Mouse (Mus musculus) urinary bladder, postnatal 25 days (tissue): Measurements from ENCODE around the gene Bcat1.
"Not testable (repeated sequence)": the region's sequence is repeated elsewhere in the genome, so short reads cannot be mapped to it uniquely, and the experiment has no call there.

Source experiments
- DNase-seq: peaks from one replicate; pipeline ENCODE4 v3.0.0; 2022; ENCODE audit warnings: low spot score

The Bcat1 gene

GRCm38 (mm10) chr6:145093038-145093622 is 17.1 kb upstream of the Bcat1 start:
- DNase-seq, result not testable (repeated sequence)

DNA sequence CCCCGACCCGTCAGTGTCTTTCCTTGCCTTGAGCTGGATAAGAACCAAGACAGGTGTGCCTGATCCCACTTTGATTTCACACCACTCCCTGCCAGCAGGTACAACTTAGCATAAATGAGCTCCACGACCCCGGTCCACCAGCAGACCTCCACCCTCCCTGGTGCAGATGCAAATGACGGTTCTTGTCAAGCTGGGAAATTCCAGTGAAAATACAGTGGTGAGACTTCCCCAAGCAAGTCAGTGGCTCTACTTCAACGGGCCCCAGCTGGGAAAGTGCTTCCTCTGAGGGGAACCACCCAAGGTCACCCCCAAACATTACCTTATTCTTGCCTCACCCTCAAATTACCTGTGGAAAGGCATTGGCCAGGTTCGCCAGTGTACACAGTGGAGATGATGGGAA is 16.0 kb upstream of the Bcat1 start:
- DNase-seq, result no peak

GRCm38 (mm10) chr6:145090928-145091327 is 14.9 kb upstream of the Bcat1 start:
- no peak for DNase-seq

DNA sequence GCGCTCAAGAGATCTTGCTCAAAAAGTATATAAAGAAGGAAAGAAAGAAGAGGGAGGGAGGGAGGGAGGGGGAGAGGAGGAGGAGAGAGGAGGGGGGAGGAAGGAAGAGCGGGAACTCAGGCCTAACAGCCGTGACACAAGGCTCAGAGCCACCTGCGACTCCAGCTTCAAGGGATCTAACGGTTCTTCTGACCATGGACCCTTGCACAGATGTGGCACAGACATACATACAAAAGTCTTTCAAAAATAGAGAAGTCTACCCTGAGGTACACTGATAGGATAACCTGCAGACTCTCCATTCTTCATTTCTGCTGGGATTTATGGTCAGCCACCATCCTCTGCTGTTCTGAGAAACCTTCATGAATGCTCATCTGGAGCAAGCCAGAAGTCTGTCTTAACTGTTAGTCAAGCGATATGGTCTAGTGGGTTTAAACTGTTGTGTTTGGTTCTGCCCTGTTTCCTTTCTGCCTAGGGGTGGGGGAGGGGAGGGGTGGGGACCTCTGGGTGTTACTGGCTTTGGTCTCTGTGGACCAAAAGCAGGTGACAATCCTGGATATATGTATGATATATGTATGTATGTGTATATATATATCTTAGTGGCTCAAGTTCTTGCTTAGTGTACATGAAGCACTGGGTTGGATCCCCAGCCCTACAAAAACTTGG is 14.3 kb upstream of the Bcat1 start:
- no peak for DNase-seq

DNA sequence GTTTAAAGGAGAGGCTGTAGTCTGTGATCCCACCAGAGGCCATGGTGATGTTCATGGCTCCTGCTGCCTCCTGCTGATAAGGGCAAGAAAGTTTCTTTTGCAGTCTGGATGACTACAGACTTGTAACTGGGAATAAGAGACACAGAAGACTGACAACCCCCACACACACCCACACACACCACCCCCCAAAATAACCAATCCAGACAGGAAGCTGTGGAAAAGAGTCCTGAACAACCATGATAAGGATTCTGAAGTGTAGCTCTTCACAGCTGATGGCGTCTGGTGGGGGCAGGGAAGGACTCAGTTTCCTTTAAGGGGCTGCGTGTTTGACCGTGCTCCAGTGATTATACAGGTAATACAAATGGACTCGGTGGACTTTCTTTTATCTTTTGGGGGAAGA is 13.4 kb upstream of the Bcat1 start:
- DNase-seq, result no peak

GRCm38 (mm10) chr6:145088451-145089113 is 12.6 kb upstream of the Bcat1 start:
- no peak for DNase-seq

GRCm38 (mm10) chr6:145084343-145085117 is 8.5 kb upstream of the Bcat1 start:
- DNase-seq, result no peak

- no peak for DNase-seq
These were observed 5.7 kb upstream of the Bcat1 start for GRCm38 (mm10) chr6:145081721-145082120.

DNA sequence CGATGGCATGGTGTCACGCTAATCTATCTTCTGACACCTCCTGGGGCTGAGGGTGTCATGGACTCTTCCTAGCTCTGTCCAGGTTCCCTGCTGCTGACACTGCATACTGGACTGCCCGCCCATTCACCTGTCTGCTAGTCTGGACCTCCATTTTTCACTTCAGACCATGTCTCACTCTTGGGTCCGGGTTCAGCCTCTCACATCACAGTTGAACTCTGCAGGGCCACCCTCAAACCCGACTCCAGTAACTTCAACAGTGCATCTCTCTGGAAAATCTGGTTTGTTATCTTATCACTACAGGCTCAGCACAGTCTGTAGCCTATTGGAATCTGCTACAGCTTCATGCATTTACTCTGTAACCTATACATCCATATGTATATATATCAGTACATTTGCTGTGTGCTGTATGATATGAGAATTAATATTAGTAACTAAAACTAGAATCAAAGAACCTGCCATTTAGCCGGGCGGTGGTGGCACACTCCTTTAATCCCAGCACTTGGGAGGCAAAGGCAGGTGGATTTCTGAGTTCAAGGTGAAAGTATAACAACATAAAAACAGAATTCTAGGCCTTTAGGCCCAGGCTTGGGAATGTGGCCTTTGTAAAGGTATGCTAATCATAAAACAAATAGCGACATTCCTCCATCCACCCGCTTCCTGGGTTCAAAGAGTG is 3.2 kb upstream of the Bcat1 start:
- DNase-seq, result no peak

DNA sequence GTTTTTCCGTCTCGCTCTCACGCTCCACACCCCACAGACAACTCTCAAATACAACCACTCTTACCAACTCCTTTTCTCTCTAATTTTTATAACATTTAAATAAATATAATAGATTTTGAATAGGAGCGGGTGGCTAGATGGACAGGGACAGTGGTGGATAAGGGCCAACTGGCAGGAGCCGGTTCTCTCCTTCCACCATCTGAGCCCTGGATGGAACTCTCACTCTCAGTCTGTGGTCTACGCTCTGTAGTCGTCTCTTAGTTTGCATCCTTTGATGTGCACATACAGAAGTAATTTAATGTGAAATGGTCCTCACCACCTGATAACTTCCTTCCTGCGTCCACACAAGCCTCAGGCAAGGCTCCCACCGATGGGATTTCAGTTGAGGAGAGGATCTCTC is 302 bp upstream of the Bcat1 start:
- no peak for DNase-seq

- no peak for DNase-seq
These were observed 866 bp downstream of the Bcat1 start for GRCm38 (mm10) chr6:145075088-145075547.

DNA sequence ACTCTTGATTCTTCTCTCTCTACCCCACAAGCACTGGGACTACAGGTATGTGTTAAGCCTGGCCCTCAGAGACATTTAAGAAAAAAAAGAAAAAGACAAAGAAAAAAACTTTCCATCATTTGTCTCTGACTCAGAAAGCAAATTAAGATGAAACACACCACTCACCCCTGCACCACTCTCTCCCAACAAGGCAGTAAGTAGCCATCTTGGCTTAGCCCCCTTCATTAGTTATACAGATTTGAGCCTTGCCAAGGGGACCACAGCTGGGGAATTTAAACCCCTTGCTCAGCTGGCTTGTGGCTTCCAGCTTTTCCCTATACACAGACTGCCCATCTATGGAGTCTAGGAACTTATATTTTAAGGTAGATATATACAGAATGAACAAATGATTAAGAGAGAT is 1.5 kb downstream of the Bcat1 start:
- no peak for DNase-seq

GRCm38 (mm10) chr6:145069921-145070320 is 6.1 kb downstream of the Bcat1 start:
- no peak for DNase-seq

DNA sequence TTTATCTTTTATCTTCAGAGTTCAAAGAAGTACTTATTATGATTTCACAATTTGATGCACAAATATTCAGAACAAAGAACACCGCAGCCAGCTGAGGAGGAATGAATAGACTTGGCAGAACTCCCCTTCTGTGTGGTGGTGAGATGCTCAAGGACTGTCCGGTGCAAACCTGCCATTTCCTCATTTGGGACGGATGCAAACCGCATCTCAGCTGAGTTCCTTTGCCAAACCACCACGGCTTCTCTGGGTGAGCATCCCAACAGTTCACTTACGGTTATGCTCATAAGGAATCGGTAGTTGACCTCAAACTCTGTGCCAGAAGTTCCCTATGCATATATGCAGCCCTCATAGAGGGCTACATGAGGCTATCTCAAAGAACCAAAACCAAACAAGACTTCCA is 6.6 kb downstream of the Bcat1 start:
- no peak for DNase-seq

DNA sequence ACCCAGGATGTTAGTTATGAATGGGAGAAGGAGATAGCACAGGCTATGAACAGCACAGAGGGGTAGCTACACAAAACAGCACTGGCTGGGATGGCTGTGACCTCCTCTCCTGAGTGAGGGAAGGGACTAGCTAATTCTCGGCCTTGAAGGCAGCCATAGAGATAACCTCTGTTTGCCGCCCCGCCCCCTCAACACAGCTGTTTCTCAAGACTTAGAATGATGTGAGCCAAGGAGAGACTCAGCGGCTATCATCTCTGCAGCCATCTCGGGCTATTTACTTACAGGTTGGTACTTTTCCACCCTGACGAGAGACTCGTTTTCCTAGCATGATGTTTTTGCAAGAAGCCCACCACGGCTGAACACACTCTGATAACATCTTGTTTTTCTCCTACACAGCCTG is 8.3 kb downstream of the Bcat1 start:
- no peak for DNase-seq

DNA sequence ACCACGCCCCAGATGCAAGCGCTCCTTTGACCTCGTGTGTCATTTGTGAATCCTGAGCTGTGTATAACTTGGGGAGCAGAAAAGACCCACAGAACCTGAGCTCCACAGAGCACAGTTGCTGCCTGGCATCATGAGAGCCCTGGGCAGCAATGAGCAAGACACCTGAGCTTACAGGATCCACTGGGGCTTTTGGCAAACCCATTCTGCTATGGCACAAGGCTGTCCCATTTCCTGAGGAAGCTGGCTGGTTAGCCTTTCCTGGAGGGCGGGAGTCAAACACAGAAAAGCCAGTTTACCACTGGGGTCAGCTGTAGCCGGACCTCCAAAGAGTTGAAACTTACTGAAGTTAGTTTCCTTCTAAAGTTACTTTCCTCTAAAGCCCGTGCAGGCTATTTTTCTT is 9.6 kb downstream of the Bcat1 start:
- no peak for DNase-seq

DNA sequence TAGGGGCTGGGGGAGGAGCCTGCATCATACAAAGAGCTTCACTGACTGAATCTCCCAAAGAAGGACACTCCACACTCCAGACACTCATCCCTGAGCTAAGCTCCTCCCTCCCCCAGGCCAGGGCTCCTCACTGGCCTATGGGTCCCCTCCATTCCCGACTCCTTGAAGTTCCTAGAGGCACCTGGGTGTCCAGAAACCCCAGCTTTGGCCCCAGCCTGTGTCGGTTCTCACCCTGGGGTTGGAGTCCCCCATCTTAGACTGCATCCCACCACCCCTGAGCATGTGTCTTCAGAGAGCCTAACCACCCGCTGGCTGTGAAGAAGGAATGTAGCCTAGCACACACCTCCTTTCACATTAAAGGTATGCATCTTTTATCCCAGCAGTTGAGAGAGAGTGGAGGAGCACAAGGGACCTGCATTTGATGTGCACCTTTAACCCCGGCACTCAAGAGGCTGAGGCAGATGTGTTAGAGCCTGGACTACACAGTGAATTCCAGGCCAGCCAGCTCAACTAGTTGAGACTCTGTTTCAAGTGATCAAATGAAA is 10.6 kb downstream of the Bcat1 start:
- DNase-seq, result no peak

DNA sequence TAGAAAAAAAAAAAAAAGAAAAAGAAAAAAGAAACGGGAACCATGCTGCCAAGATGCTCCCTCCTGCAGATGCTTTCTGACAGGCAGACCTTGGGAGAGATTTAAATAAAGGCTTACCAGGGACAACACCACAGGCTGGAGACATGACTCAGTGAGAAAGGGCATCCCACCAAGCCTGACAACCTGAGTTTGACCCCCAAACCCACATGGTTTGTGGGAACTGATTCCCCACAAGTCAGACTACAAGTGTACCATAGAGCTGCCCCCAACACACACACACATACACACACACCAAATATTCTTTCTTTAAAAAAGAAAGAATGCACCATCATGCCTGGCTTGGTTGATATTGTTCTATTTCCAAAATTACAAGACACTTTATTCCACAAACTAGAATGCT is 11.9 kb downstream of the Bcat1 start:
- no peak for DNase-seq

DNA sequence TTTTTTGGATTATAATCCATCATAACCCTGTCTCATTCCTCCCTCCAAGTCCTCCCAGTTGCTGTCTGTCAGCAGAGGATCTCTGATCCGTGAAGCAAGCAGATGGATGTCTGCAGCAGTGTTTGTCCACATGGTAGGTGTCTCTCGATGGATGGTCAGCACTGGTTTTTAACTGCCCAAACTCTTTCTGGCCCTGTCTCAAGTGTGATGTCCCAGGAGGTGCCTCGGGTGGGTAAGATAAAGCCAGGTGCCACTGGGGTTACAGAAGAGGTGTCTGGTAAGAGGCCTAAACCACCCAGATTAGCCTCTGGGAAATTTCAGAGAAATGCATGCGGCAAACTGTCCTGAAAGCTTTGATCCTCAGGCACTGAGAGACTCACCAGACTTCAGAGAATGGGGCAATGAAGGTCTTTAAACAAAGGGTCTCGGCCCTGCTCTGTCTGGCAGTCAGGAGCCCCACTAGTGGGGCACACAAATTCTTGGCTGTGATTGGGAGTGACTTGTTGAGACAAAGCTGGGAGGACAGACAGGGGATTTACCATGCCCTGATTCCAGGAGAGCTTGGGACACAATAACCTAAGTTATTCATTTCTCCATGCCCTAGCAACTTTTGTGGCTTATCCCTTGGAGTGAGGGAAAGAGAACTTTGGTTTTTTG is 12.6 kb downstream of the Bcat1 start:
- DNase-seq, result no peak

GRCm38 (mm10) chr6:145062763-145063162 is 13.2 kb downstream of the Bcat1 start:
- DNase-seq, result no peak

DNA sequence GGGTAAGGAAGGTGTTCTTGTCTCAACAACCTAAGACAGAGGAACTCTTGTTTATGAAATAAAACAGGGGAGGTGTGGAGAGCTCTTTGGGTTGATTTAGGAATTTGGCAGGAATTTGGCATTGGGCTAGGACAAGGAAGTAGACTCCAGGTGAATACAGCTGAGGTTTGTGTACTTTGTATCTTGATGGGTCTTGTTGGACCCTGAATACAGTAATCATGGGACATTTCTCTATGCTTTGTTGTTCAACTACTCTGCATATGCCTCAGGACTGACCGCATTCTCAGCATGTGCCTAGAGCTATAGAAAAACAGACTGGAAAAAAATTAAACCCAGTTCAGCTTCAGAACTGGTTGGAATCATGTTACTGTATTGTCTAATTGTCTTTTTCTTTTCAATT is 14.6 kb downstream of the Bcat1 start:
- DNase-seq, result no peak
